Mouse (Mus musculus) mammary gland, adult 2 months (tissue): Measurements from ENCODE around the gene Hist1h2bc. TPM values are rescaled to one million over a fixed set of nuclear protein-coding genes. Genes with fewer than 3 reads are reported as not detected.

Experiments used
- polyA plus RNA-seq: library from polyadenylated mRNA; depleted of rRNA; stranded (reverse); fragments of >200 nt; gene quantifications from 2 replicates; pipeline ENCODE4 v1.2.3, GENCODE M21; 2012; ENCODE audit warnings: low replicate concordance; rRNA removed

Gene Hist1h2bc
- polyA plus RNA-seq: 185 and 224 TPM in 2 replicates

DNA sequence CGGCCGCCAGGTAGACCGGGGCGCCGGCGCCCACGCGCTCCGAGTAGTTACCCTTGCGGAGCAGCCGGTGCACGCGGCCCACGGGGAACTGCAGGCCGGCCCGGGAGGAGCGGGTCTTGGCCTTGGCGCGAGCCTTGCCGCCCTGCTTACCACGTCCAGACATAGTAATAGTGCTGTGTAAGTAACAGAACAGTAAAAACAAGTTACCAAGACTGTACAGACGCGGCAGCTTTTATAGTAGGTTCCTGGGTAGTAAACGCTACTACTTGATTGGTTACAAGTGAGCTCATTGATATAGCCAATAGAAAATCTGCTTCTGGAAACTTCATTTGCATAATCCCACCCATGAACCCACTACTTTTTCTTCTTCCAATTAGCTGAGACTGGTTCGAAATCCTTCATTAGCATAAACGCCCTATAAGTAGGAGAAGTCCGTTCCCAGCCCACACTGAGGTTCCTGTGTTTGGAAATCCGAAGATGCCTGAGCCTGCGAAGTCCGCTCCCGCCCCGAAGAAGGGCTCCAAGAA, at the start of gene Hist1h2bc, which contains the start of gene Hist1h2ac:
Hist1h2bc (plus strand) TSS at position 445 of the 527 bp plus-strand sequence.
Hist1h2ac (minus strand) TSS at position 194 of the 527 bp plus-strand sequence.

DNA sequence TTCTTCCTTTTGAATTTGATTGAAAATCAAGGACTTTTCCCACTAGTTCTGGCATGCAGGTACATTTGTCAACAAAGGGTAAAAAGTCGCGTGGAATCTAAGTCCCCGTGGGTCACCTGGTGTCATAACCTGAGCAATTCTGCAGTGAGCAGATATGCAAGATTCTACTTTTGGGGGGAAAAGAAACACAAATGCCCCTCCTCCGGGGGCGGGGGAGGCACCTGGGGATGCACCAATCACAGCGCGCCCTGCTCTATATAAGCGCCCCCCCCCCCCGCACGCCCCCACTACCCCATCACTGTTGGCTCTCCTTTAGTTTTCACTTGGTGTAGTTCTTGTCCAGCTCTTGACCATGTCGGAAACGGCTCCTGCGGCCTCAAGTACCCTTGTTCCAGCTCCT, 11.5 kb downstream of the Hist1h2bc start, which contains the start of gene Hist1h1t:
Hist1h1t (plus strand) TSS at position 301 of the 400 bp plus-strand sequence.

DNA sequence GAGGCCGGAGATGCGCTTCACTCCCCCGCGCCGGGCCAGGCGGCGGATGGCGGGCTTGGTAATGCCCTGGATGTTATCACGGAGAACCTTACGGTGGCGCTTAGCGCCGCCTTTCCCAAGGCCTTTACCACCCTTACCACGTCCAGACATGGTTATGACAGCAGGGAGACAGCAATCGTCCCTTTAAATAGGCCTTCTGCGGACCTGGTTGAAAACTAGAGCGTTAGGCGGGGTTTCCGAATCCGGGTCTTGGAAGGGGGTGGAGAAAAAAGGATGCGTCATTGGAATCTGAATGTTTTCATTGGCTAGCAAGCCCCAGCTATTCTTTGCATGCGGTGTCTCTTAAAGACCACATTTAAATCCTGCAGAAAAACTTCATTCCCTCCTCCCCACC, 14.3 kb downstream of the Hist1h2bc start, which contains the start of gene Hist1h4c:
Hist1h4c (minus strand) TSS at position 155 of the 394 bp plus-strand sequence.

GRCm38 (mm10) chr13:23710374-23711089, 26.5 kb downstream of the Hist1h2bc start, which contains the start of gene Hfe:
Gene Hfe (minus strand): TSS chr13:23710854.

DNA sequence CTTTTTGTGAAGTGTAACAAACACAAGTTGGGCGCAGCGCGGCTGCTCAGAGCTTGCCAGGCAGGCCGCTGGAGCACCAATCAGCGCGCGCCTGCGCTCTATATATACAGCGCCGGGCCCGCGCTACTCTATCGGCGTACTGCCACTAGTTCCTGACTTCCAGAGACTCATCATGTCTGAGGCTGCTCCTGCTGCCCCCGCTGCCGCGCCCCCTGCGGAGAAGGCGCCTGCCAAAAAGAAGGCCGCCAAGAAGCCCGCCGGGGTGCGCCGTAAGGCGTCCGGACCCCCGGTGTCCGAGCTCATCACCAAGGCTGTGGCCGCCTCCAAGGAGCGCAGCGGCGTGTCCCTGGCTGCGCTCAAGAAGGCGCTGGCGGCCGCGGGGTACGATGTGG, 54.7 kb downstream of the Hist1h2bc start, which contains the start of gene Hist1h1c:
Hist1h1c (plus strand) TSS at position 132 of the 392 bp plus-strand sequence.

Other genes starting within 250 kb of the Hist1h2bc start
- gene Btn1a1, start 218.3 kb upstream of the Hist1h2bc start, polyA plus RNA-seq: 7.6 and 14.7 TPM in 2 replicates
- 0.22 TPM in 1 of 2 replicates, not detected in the other for gene Btn2a2, start 195.3 kb upstream of the Hist1h2bc start, polyA plus RNA-seq
- gene Hist1h4h, start 153.1 kb upstream of the Hist1h2bc start, polyA plus RNA-seq: 38.0 and 58.7 TPM in 2 replicates
- 11.2 and 126 TPM in 2 replicates for gene Hist1h2af, start 150.3 kb upstream of the Hist1h2bc start, polyA plus RNA-seq
- gene Hist1h3g, start 148.8 kb upstream of the Hist1h2bc start, polyA plus RNA-seq: 5.9 and 13.3 TPM in 2 replicates
- 0.78 and 1.9 TPM in 2 replicates for gene Hist1h2bh, start 140.8 kb upstream of the Hist1h2bc start, polyA plus RNA-seq
- gene Hist1h3f, start 140.1 kb upstream of the Hist1h2bc start, polyA plus RNA-seq: 1.0 and 5.4 TPM in 2 replicates
- gene Hist1h4f, start 132.6 kb upstream of the Hist1h2bc start, polyA plus RNA-seq: 2.2 and 6.6 TPM in 2 replicates
- gene Hist1h1d, start 130.9 kb upstream of the Hist1h2bc start, polyA plus RNA-seq: 0.13 and 0.16 TPM in 2 replicates
- gene Hist1h3e, start 121.8 kb upstream of the Hist1h2bc start, polyA plus RNA-seq: 6.4 and 27.3 TPM in 2 replicates
- 1.2 and 9.3 TPM in 2 replicates for gene Hist1h2ae, start 113.0 kb upstream of the Hist1h2bc start, polyA plus RNA-seq
- 13.0 and 31.0 TPM in 2 replicates for gene Hist1h2bg, start 112.8 kb upstream of the Hist1h2bc start, polyA plus RNA-seq
- gene Hist1h2bf, start 110.0 kb upstream of the Hist1h2bc start, polyA plus RNA-seq: 4.0 and 7.4 TPM in 2 replicates
- gene Hist1h2ad, start 109.8 kb upstream of the Hist1h2bc start, polyA plus RNA-seq: 0.65 and 4.8 TPM in 2 replicates
- 4.1 and 8.7 TPM in 2 replicates for gene Hist1h3d, start 108.4 kb upstream of the Hist1h2bc start, polyA plus RNA-seq
- gene Hist1h4d, start 102.6 kb upstream of the Hist1h2bc start, polyA plus RNA-seq: 5.3 and 12.9 TPM in 2 replicates
- 3.1 and 3.9 TPM in 2 replicates for gene Hist1h2be, start 63.1 kb upstream of the Hist1h2bc start, polyA plus RNA-seq
- 1.8 and 2.0 TPM in 2 replicates for gene Hist1h1e, start 61.6 kb upstream of the Hist1h2bc start, polyA plus RNA-seq
- 0.23 and 1.3 TPM in 2 replicates for gene Hist1h2ac, start 251 bp upstream of the Hist1h2bc start, polyA plus RNA-seq
- not detected in 2 replicates for gene Hist1h1t, start 11.6 kb downstream of the Hist1h2bc start, polyA plus RNA-seq
- gene Hist1h4c, start 14.3 kb downstream of the Hist1h2bc start, polyA plus RNA-seq: 2.4 and 6.0 TPM in 2 replicates
- gene Hfe, start 26.7 kb downstream of the Hist1h2bc start, polyA plus RNA-seq: 28.3 and 37.4 TPM in 2 replicates
- gene Hist1h1c, start 54.6 kb downstream of the Hist1h2bc start, polyA plus RNA-seq: 45.0 and 48.4 TPM in 2 replicates
- 2.4 and 16.2 TPM in 2 replicates for gene Hist1h3c, start 61.4 kb downstream of the Hist1h2bc start, polyA plus RNA-seq
- 3.7 and 13.5 TPM in 2 replicates for gene Hist1h2bb, start 62.5 kb downstream of the Hist1h2bc start, polyA plus RNA-seq
- 1.0 and 14.9 TPM in 2 replicates for gene Hist1h2ab, start 66.9 kb downstream of the Hist1h2bc start, polyA plus RNA-seq
- 4.0 and 16.0 TPM in 2 replicates for gene Hist1h3b, start 68.1 kb downstream of the Hist1h2bc start, polyA plus RNA-seq
- 1.3 and 6.8 TPM in 2 replicates for gene Hist1h4b, start 72.8 kb downstream of the Hist1h2bc start, polyA plus RNA-seq
- gene Hist1h4a, start 77.0 kb downstream of the Hist1h2bc start, polyA plus RNA-seq: 1.6 and 6.5 TPM in 2 replicates
- gene Hist1h3a, start 78.2 kb downstream of the Hist1h2bc start, polyA plus RNA-seq: 3.1 and 16.8 TPM in 2 replicates
- gene Hist1h1a, start 79.5 kb downstream of the Hist1h2bc start, polyA plus RNA-seq: 0.47 TPM in 1 of 2 replicates, not detected in the other
- 0.10 TPM in 1 of 2 replicates, not detected in the other for gene Trim38, start 85.7 kb downstream of the Hist1h2bc start, polyA plus RNA-seq
- gene Slc17a2, start 122.8 kb downstream of the Hist1h2bc start, polyA plus RNA-seq: 0.25 TPM in 1 of 2 replicates, not detected in the other
- gene Slc17a3, start 155.2 kb downstream of the Hist1h2bc start, polyA plus RNA-seq: 0.10 TPM in 1 of 2 replicates, not detected in the other
- 0.22 and 0.48 TPM in 2 replicates for gene Slc17a1, start 183.6 kb downstream of the Hist1h2bc start, polyA plus RNA-seq
- 0.13 TPM in 1 of 2 replicates, not detected in the other for gene Slc17a4, start 230.8 kb downstream of the Hist1h2bc start, polyA plus RNA-seq
- not detected in 2 replicates for gene Hist1h2ba, start 250.0 kb downstream of the Hist1h2bc start, polyA plus RNA-seq